Mouse (Mus musculus) liver, postnatal 0 days (tissue): ENCODE data around the gene Ank. TPM values are rescaled to one million over a fixed set of nuclear protein-coding genes. Genes with fewer than 3 reads are reported as not detected.

ENCODE experiments used
- ATAC-seq: fragments of 200-750 bp; cut with Nextera tagmentation; 2 replicates; pipeline ENCODE4 v1.8.0; 2017; ENCODE audit warnings: mild to moderate bottlenecking, moderate library complexity
- DNase-seq: peaks from one replicate; pipeline ENCODE4 v3.0.0-alpha.2; 2016
- H3K27ac ChIP-seq: fragments of 300-500 bp; sonication (generic); 2 replicates; pipeline ENCODE4 v1.5.1; 2014; ENCODE audit warnings: antibody characterized with exemption, moderate library complexity, mild to moderate bottlenecking, low read depth
- H3K27me3 ChIP-seq: fragments of 300-500 bp; sonication (generic); 2 replicates; pipeline ENCODE4 v1.6.1; 2014; ENCODE audit warnings: low read length, control low read depth, mixed read lengths; ENCODE audit not compliant: insufficient read depth
- H3K36me3 ChIP-seq: fragments of 300-500 bp; sonication (generic); replicated peaks from 2 replicates; pipeline ENCODE4 v1.6.1; 2014; ENCODE audit warnings: mild to moderate bottlenecking, control low read depth, low read length, moderate library complexity, mixed read lengths; ENCODE audit not compliant: insufficient read depth
- H3K4me1 ChIP-seq: fragments of 300-500 bp; sonication (generic); 2 replicates; pipeline ENCODE4 v1.6.1; 2014; ENCODE audit warnings: antibody characterized with exemption, mild to moderate bottlenecking, control low read depth; ENCODE audit not compliant: insufficient read depth
- H3K4me2 ChIP-seq: fragments of 300-500 bp; sonication (generic); 2 replicates; pipeline ENCODE4 v1.6.1; 2014; ENCODE audit warnings: low read depth, mild to moderate bottlenecking, low read length, moderate library complexity, mixed read lengths
- H3K4me3 ChIP-seq: fragments of 300-500 bp; sonication (generic); 2 replicates; pipeline ENCODE4 v1.5.1; 2014; ENCODE audit warnings: low read depth, low read length
- H3K9ac ChIP-seq: fragments of 300-500 bp; sonication (generic); replicated peaks from 2 replicates; pipeline ENCODE4 v1.6.1; 2014; ENCODE audit warnings: mild to moderate bottlenecking, moderate library complexity
- H3K9me3 ChIP-seq: fragments of 300-500 bp; sonication (generic); 2 replicates; pipeline ENCODE4 v1.6.1; 2016; ENCODE audit warnings: mild to moderate bottlenecking, control low read depth, low read length, mixed read lengths
- CTCF ChIP-seq: sonication (generic); IDR thresholded peaks from 2 replicates; pipeline ENCODE4 v1.5.1; 2016; ENCODE audit warnings: antibody characterized with exemption, low read depth
- EP300 ChIP-seq: IDR thresholded peaks from 2 replicates; pipeline ENCODE4 v1.6.1; 2016; ENCODE audit warnings: antibody characterized with exemption, low read depth, mild to moderate bottlenecking
- WGBS: fragments of 180-500 bp; shearing (Covaris S2); extraction: QIAGEN DNeasy Blood & Tissue Kit; methylation state at CpG from one replicate; pipeline ENCODE4 v1.1.7; 2014; ENCODE audit not compliant: insufficient replicate concordance; 5-methylcytosine and 5-hydroxymethylcytosine counted together
- polyA plus RNA-seq: library from polyadenylated mRNA; unstranded; fragments of >200 nt; fragmentation: Nextera tagmentation; extraction: Ambion mirVana; gene quantifications from 2 replicates; pipeline ENCODE4 v1.2.1, GENCODE M21; 2015

The Ank gene
- polyA plus RNA-seq, 1 experiment from 2014 or later: 7.8 TPM

DNA sequence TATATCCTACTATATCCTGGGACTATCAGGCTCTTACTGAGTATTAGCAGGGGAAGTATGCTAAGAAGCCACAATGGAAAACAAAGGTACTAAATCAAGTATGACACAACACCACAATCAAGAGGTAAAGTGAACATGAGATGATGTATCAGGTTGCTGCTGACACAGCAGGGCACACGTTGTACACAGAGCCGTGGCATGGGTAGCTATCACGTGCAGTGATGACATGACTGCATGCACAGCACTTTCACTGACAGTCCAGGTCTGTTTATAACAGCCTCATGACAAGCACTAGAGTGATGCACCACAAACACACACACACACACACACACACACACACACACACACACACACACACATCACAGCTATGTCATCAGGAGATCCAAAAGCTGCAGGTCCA is 150.8 kb downstream of the Ank start:
- peaks cover 54% of the 10 kb centered on the region for H3K36me3 ChIP-seq
- no peak overlapping the region for H3K9ac ChIP-seq
- DNase-seq (no peak), ATAC-seq (no peak)
- no peak overlapping the region for H3K27ac ChIP-seq
- H3K27me3 ChIP-seq: no peaks in the 10 kb centered on the region
- 71% methylated on average over 3 of the region's 3 CpGs for WGBS
- H3K4me1 ChIP-seq: peaks cover 11% of the 10 kb centered on the region
- no peak overlapping the region for H3K4me2 ChIP-seq
- H3K4me3 ChIP-seq: no peak overlapping the region
- no peaks in the 10 kb centered on the region for H3K9me3 ChIP-seq
- TF ChIP-seq EP300 (no peak), CTCF (no peak)

DNA sequence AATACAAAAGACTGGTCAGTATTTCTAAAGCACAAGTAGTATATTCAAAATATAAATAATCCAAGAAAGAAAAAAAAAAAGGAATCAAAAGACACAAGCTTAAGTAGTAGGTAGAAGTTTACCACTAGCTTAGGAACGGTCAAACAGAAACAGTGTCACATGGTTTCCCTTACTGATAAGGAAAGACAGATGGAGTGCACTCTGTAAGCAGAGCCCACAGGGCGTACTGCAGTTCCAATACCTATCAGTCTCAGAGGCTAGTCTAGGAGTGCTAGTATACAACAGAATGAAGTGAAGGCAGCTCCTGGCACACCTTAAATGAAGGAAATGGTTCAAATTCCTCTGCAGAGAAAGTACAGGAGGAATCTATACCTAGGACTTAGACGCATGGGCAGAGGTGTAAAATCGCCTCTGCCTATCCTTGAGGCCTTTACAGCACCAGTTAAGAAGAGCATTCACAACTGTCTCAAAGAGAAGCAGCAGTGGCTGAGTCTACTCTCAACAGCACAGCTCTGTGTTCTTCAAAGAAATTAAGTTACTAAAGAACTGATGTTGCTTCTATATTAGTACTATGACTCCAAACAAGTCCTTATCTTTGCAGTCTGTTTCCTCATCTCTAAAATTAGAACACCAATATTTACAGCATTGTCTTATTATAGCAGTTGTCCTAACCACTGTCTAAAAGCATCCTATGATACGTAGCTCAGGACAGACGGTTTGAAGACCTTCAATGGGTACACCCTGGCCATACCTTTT is 152.5 kb downstream of the Ank start:
- 47% methylated on average over 6 of the region's 6 CpGs for WGBS

DNA sequence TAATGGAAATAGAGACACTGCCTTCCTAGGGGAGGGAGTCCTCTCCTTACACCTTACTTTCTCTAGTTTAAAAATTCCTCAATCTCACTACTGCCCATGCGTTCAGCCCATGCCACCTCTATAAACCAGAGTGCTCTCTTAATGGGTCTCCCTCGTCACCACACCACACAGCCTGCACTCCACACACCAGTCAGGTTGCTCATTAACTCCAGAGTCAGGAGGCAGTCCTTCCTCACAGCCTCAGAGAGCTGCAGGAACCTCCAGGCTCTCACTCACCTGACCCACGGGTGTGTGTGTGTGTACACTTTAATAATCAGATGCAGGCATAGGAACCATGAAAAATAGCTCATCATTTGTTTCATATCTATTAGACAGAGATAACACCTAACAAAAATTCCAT is 153.2 kb downstream of the Ank start:
- Histone ChIP-seq H3K9ac (no peak overlapping the region), H3K4me1 (peaks cover 20% of the 10 kb centered on the region), H3K27me3 (no peaks in the 10 kb centered on the region), H3K4me2 (no peak overlapping the region), H3K4me3 (no peak overlapping the region), H3K27ac (no peak overlapping the region), H3K9me3 (no peaks in the 10 kb centered on the region), H3K36me3 (peaks cover 46% of the 10 kb centered on the region)
- WGBS: 62% methylated on average over 3 of the region's 3 CpGs
- DNase-seq (no peak), ATAC-seq (peak; percentile 64)
- no peak for TF ChIP-seq CTCF
- TF ChIP-seq EP300: no peak

More for the DNA sequence above, 152.5 kb downstream of the Ank start:
- H3K9ac ChIP-seq: no peak overlapping the region
- no peak overlapping the region for H3K4me3 ChIP-seq
- TF ChIP-seq EP300 (no peak; the same call in 1 of the 2 replicates), CTCF (no peak)
- H3K27ac ChIP-seq: no peak overlapping the region
- no peaks in the 10 kb centered on the region for H3K27me3 ChIP-seq
- peaks cover 50% of the 10 kb centered on the region for H3K36me3 ChIP-seq
- H3K4me2 ChIP-seq: no peak overlapping the region
- H3K9me3 ChIP-seq: no peaks in the 10 kb centered on the region
- peak; percentile 64; the same call in 1 of the 2 replicates for ATAC-seq
- DNase-seq: no peak
- H3K4me1 ChIP-seq: peaks cover 13% of the 10 kb centered on the region

DNA sequence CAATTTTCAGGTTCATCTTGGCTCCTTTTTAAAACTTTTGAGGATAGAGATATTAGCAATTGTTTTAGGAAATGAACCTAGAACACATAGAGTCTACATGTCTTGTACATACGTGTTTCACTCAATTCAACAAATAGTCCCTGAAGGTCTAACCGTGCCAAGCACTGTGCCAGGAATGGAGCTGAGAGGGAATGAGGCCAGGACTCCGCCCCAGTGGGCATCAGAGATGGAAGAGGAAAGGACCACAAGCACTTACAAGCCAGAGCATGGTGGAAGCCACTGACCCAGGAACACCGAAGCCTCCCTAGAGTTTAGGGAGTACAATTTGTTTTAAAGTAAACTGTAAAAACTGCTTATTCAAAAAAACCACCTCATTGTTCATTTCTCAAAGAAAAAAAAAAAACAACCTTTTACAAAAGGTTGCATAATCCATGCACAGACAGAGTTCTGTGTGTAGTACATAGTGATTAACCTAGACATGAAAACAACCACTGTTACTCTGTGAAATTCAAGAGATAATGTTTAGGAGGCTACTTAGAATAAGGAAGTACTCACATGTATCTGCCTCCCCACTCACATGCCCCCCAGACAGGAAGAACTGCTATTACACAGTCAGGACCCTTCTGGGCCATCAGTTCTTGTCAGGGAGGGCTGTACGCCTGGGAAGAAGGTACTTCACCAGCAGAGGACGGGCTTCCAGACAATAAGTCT is 154.2 kb downstream of the Ank start:
- peaks cover 25% of the 10 kb centered on the region for H3K4me1 ChIP-seq
- WGBS: 76% methylated on average over 6 of the region's 6 CpGs
- H3K27ac ChIP-seq: peak overlapping the region; percentile 65
- no peak overlapping the region for H3K4me3 ChIP-seq
- TF ChIP-seq EP300: no peak
- TF ChIP-seq CTCF: peak; percentile 27
- no peak for DNase-seq
- H3K4me2 ChIP-seq: no peak overlapping the region
- H3K9me3 ChIP-seq: no peaks in the 10 kb centered on the region
- H3K27me3 ChIP-seq: no peaks in the 10 kb centered on the region
- H3K9ac ChIP-seq: no peak overlapping the region
- no peak for ATAC-seq
- H3K36me3 ChIP-seq: peaks cover 39% of the 10 kb centered on the region

DNA sequence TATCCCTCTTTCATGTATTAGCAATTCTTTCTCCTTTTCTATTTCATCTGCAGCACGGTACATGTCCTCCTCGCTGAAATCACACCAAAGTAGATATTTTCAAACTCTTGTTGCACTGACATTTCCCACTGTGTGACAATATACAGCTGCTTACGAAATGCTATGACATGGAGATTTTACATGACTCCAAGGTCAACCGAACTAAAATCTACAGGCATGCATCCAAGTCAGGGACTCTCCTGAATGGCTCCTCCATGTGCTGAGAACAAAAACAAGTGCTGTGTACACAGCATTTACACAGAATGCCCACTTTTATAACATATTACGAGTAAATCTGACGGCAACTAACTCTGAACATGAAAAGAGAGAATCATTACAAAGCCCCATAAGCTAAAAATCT is 156.8 kb downstream of the Ank start:
- ATAC-seq: no peak
- DNase-seq: no peak
- TF ChIP-seq EP300 (no peak), CTCF (no peak)

More for the DNA sequence above, 156.8 kb downstream of the Ank start:
- WGBS: 74% methylated on average over 6 of the region's 6 CpGs
- H3K4me3 ChIP-seq: no peak overlapping the region
- peaks cover 45% of the 10 kb centered on the region for H3K4me1 ChIP-seq
- no peaks in the 10 kb centered on the region for H3K9me3 ChIP-seq
- H3K27ac ChIP-seq: no peak overlapping the region
- H3K27me3 ChIP-seq: no peaks in the 10 kb centered on the region
- H3K4me2 ChIP-seq: no peak overlapping the region
- peaks cover 28% of the 10 kb centered on the region for H3K36me3 ChIP-seq
- no peak overlapping the region for H3K9ac ChIP-seq
